Mouse (Mus musculus): ENCODE results near the gene Lgr4. TPM values are rescaled to one million over a fixed set of nuclear protein-coding genes. Genes with fewer than 3 reads are reported as not detected.

Gene Lgr4
- polyA plus RNA-seq, 1 experiment from 2014 or later, result 8.0 TPM

DNA sequence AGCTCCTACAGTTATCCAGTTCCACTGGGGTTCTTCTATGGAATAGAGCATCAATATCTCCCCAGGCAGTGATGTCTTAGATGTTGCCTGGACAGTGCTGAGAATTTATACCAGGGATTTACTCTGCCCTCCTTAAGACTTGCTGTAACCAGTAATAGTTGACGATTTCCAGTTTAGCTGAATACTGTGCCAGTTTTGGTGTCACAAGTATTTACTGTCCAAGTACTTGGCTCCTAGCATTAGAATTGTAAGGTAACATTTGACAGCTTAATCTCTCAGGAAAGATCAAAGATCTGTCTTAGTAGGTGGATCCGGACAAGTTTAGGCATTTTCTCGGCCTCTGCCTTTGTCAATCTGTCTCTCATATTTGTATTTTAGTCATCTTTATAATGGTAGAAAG, 5.6 kb downstream of the Lgr4 start:
- Histone ChIP-seq H3K9me3 (no peaks in the 10 kb centered on the region), H3K36me3 (no peaks in the 10 kb centered on the region), H3K27me3 (no peaks in the 10 kb centered on the region), H3K9ac (no peak overlapping the region), H3K4me1 (replicated peaks) (peaks cover 32% of the 10 kb centered on the region), H3K27ac (replicated peaks) (no peak overlapping the region), H3K4me2 (no peak overlapping the region), H3K4me3 (no peak overlapping the region)
- WGBS, result 75% methylated on average over 3 of the region's 3 CpGs
- ATAC-seq (ENCODE audit: low FRiP score, low read depth), result no peak

- H3K9me3 ChIP-seq, result no peaks in the 10 kb centered on the region
- no peak overlapping the region for H3K4me3 ChIP-seq
- no peak overlapping the region for H3K9ac ChIP-seq
- H3K27ac ChIP-seq (replicated peaks), result no peak overlapping the region
- no peaks in the 10 kb centered on the region for H3K36me3 ChIP-seq
- H3K4me2 ChIP-seq, result no peak overlapping the region
- 65% methylated on average over 3 of the region's 3 CpGs for WGBS
- no peak for ATAC-seq (ENCODE audit: low FRiP score, low read depth)
- H3K4me1 ChIP-seq (replicated peaks), result peaks cover 26% of the 10 kb centered on the region
- no peaks in the 10 kb centered on the region for H3K27me3 ChIP-seq
Measured at GRCm38 (mm10) chr2:109923945-109924344, 6.5 kb downstream of the Lgr4 start.

DNA sequence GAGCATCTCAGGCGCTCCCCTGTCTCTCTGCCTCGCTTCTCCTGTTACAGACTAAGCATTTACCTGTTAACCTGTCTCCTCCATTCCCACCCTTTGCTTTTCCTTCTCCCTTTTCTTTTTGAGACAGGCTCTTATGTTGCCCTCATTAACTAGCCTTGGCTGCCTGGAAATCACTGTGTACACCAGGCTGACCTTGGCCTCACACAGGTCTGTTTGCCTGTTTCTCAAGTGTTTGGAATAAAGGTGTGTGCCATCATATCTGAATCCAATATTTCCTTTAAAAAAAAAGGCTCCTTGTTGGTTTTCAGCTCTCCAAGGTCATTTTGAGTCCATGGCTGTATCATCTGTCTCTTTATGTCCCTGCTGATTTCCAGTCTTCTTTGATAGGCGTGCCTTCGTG, 9.5 kb downstream of the Lgr4 start:
- no peak overlapping the region for H3K9ac ChIP-seq
- H3K4me1 ChIP-seq (replicated peaks), result peaks cover 6% of the 10 kb centered on the region; the same call in 1 of the 2 replicates
- ATAC-seq (ENCODE audit: low FRiP score, low read depth), result no peak
- no peaks in the 10 kb centered on the region for H3K9me3 ChIP-seq
- no peak overlapping the region for H3K4me3 ChIP-seq
- no peaks in the 10 kb centered on the region for H3K36me3 ChIP-seq
- no peak overlapping the region for H3K27ac ChIP-seq (replicated peaks)
- no peak overlapping the region for H3K4me2 ChIP-seq
- no peaks in the 10 kb centered on the region for H3K27me3 ChIP-seq
- WGBS, result 88% methylated on average over 4 of the region's 4 CpGs

GRCm38 (mm10) chr2:109927446-109927845, 10.0 kb downstream of the Lgr4 start:
- H3K9ac ChIP-seq, result no peak overlapping the region
- 88% methylated on average over 7 of the region's 7 CpGs for WGBS
- H3K4me3 ChIP-seq, result no peak overlapping the region
- H3K27me3 ChIP-seq, result no peaks in the 10 kb centered on the region
- H3K27ac ChIP-seq (replicated peaks), result no peak overlapping the region
- H3K9me3 ChIP-seq, result no peaks in the 10 kb centered on the region
- no peak overlapping the region for H3K4me2 ChIP-seq
- H3K4me1 ChIP-seq (replicated peaks), result peaks cover 10% of the 10 kb centered on the region; the same call in 1 of the 2 replicates
- no peak for ATAC-seq (ENCODE audit: low FRiP score, low read depth)
- no peaks in the 10 kb centered on the region for H3K36me3 ChIP-seq

- H3K9me3 ChIP-seq, result no peaks in the 10 kb centered on the region
- H3K4me2 ChIP-seq, result no peak overlapping the region
- H3K9ac ChIP-seq, result no peak overlapping the region
- H3K27me3 ChIP-seq, result no peaks in the 10 kb centered on the region
- no peak for ATAC-seq (ENCODE audit: low FRiP score, low read depth)
- H3K4me3 ChIP-seq, result no peak overlapping the region
- peaks cover 10% of the 10 kb centered on the region; the same call in 1 of the 2 replicates for H3K4me1 ChIP-seq (replicated peaks)
- no peak overlapping the region for H3K27ac ChIP-seq (replicated peaks)
- no peaks in the 10 kb centered on the region for H3K36me3 ChIP-seq
Measured at GRCm38 (mm10) chr2:109927876-109928275, 10.4 kb downstream of the Lgr4 start.

DNA sequence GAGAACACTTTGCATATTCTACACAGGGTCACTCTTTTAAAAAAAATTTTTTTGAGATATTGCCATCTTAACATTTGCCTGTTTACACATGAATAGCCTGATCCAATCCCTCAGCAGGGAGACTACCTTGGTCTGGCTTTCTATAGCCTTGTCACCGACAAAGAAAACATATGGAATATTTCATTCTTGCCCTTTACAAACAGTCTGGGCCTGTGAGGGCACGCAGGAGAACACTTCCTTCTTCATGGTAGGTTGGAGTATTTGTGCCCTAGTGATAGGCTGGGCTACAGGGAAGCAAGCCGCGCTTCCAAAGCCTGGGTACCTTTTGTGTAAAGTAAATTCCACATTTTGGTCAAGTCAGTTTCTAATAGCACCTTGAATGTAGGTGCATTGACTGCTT, 11.3 kb downstream of the Lgr4 start:
- 63% methylated on average over 4 of the region's 4 CpGs for WGBS
- Histone ChIP-seq H3K4me3 (no peak overlapping the region), H3K36me3 (no peaks in the 10 kb centered on the region), H3K9ac (no peak overlapping the region), H3K27ac (replicated peaks) (no peak overlapping the region), H3K4me1 (replicated peaks) (peaks cover 10% of the 10 kb centered on the region; the same call in 1 of the 2 replicates), H3K9me3 (no peaks in the 10 kb centered on the region), H3K4me2 (no peak overlapping the region), H3K27me3 (no peaks in the 10 kb centered on the region)
- ATAC-seq (ENCODE audit: low FRiP score, low read depth), result 0 out of 2 replicates have a peak, but pooled peaks have one; percentile 7

DNA sequence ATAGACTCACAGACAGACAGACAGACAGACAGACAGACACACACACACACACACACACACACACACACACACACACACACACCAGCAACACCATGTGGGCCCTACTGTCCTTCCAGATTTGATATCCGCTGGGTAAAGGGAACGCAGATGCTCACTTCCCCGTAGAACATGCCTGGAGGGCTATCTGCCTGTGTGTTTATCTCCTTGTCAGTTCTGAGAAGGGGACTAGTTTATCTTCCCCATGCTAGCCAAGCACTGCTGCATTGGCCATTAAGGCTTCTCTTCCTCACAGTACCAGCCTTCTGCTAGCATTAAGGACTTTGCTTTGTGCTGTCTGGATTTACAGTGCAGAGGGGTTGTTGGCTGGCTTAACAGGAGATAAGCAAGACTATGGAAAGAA, 11.8 kb downstream of the Lgr4 start:
- Histone ChIP-seq H3K4me2 (no peak overlapping the region), H3K27ac (replicated peaks) (no peak overlapping the region), H3K36me3 (no peaks in the 10 kb centered on the region), H3K4me3 (no peak overlapping the region), H3K9me3 (no peaks in the 10 kb centered on the region), H3K9ac (no peak overlapping the region), H3K27me3 (no peaks in the 10 kb centered on the region), H3K4me1 (replicated peaks) (peaks cover 10% of the 10 kb centered on the region; the same call in 1 of the 2 replicates)
- WGBS, result 40% methylated on average over 3 of the region's 3 CpGs
- no peak for ATAC-seq (ENCODE audit: low FRiP score, low read depth)

DNA sequence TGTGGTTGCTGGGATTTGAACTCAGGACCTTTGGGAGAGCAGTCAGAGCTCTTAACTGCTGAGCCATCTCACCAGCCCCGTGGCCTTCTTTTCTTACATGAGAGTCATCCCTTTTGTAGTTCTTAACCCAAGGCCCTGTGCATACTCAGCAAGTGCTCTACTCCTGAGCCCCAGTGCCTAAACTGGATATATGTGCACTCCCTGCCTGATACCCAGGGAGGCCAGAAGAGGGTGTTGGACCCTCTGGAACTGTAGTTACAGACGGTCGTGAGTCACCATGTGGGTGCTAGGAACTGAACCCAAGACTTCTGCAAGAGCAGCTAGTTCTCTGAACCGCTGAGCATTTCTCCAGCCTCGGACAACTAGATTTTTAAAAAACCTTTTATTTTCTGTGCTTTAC, 12.9 kb downstream of the Lgr4 start:
- Histone ChIP-seq H3K4me2 (no peak overlapping the region), H3K27ac (replicated peaks) (no peak overlapping the region), H3K4me1 (replicated peaks) (peaks cover 10% of the 10 kb centered on the region; the same call in 1 of the 2 replicates), H3K9ac (no peak overlapping the region), H3K9me3 (no peaks in the 10 kb centered on the region), H3K4me3 (no peak overlapping the region), H3K27me3 (no peaks in the 10 kb centered on the region), H3K36me3 (no peaks in the 10 kb centered on the region)
- ATAC-seq (ENCODE audit: low FRiP score, low read depth), result no peak
- WGBS, result 95% methylated on average over 5 of the region's 5 CpGs

- H3K36me3 ChIP-seq, result no peaks in the 10 kb centered on the region
Measured at GRCm38 (mm10) chr2:109930771-109931170, 13.3 kb downstream of the Lgr4 start.

GRCm38 (mm10) chr2:109931978-109932780, 14.7 kb downstream of the Lgr4 start:
- peaks cover 10% of the 10 kb centered on the region; the same call in 1 of the 2 replicates for H3K4me1 ChIP-seq (replicated peaks)
- H3K27me3 ChIP-seq, result no peaks in the 10 kb centered on the region
- 52% methylated on average over 13 of the region's 13 CpGs for WGBS

More at GRCm38 (mm10) chr2:109930771-109931170, 13.3 kb downstream of the Lgr4 start:
- Histone ChIP-seq H3K4me3 (no peak overlapping the region), H3K9me3 (no peaks in the 10 kb centered on the region), H3K27me3 (no peaks in the 10 kb centered on the region), H3K4me1 (replicated peaks) (peaks cover 10% of the 10 kb centered on the region; the same call in 1 of the 2 replicates), H3K27ac (replicated peaks) (no peak overlapping the region), H3K9ac (no peak overlapping the region), H3K4me2 (no peak overlapping the region)
- WGBS, result 89% methylated on average over 4 of the region's 4 CpGs
- no peak for ATAC-seq (ENCODE audit: low FRiP score, low read depth)

DNA sequence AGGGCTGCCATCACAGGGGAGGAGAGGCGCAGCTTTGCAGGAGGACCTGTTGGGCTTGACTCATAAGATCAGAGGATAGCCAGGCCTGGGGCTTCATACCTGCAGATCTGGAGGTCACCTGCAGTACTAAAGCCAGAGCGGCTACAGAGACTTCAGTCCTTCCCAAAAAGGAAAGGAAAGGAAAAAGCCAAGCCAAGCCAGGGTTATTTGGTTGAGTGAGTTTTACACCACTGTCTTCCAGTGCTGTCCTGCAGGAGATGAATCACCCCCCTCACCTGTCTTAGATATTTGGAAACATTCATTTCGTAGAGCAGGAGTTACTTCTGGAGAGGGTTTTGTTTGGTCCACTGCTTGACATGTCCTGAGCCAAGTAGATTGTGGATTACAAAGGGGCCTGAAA, 15.7 kb downstream of the Lgr4 start:
- H3K9me3 ChIP-seq, result no peaks in the 10 kb centered on the region
- no peak overlapping the region for H3K9ac ChIP-seq
- H3K4me3 ChIP-seq, result no peak overlapping the region
- no peak overlapping the region for H3K27ac ChIP-seq (replicated peaks)
- no peaks in the 10 kb centered on the region for H3K36me3 ChIP-seq
- no peaks in the 10 kb centered on the region for H3K27me3 ChIP-seq
- no peak overlapping the region for H3K4me2 ChIP-seq
- ATAC-seq (ENCODE audit: low FRiP score, low read depth), result no peak
- peaks cover 10% of the 10 kb centered on the region; the same call in 1 of the 2 replicates for H3K4me1 ChIP-seq (replicated peaks)
- 83% methylated on average over 3 of the region's 3 CpGs for WGBS

More at GRCm38 (mm10) chr2:109931978-109932780, 14.7 kb downstream of the Lgr4 start:
- no peak overlapping the region for H3K9ac ChIP-seq
- H3K27ac ChIP-seq (replicated peaks), result no peak overlapping the region
- H3K4me2 ChIP-seq, result no peak overlapping the region
- no peaks in the 10 kb centered on the region for H3K9me3 ChIP-seq
- no peak overlapping the region for H3K4me3 ChIP-seq
- no peak for ATAC-seq (ENCODE audit: low FRiP score, low read depth)
- H3K36me3 ChIP-seq, result no peaks in the 10 kb centered on the region

- no peak overlapping the region for H3K4me2 ChIP-seq
- ATAC-seq (ENCODE audit: low FRiP score, low read depth), result no peak
- no peaks in the 10 kb centered on the region for H3K9me3 ChIP-seq
- H3K4me3 ChIP-seq, result no peak overlapping the region
- no peaks in the 10 kb centered on the region for H3K36me3 ChIP-seq
- H3K27ac ChIP-seq (replicated peaks), result no peak overlapping the region
- 71% methylated on average over 4 of the region's 4 CpGs for WGBS
- 0 out of 2 replicates have a peak, but pooled peaks cover 10% of the 10 kb centered on the region for H3K4me1 ChIP-seq (replicated peaks)
- H3K9ac ChIP-seq, result no peak overlapping the region
- H3K27me3 ChIP-seq, result no peaks in the 10 kb centered on the region
Measured at GRCm38 (mm10) chr2:109934086-109934485, 16.6 kb downstream of the Lgr4 start.
